Mouse (Mus musculus) ES-E14 (cell line): ENCODE results near the gene Zfp831.

Experiments used
- CHD2 ChIP-seq: IDR thresholded peaks from 2 replicates; pipeline ENCODE4 v1.6.1; 2014; ENCODE audit warnings: mild to moderate bottlenecking, low read depth, low read length, inconsistent platforms
- HCFC1 ChIP-seq: IDR thresholded peaks from 2 replicates; pipeline ENCODE4 v1.6.1; 2012; ENCODE audit warnings: low read length, inconsistent platforms, borderline replicate concordance; ENCODE audit not compliant: insufficient read depth
- MAFK ChIP-seq: IDR thresholded peaks from 2 replicates; pipeline ENCODE4 v1.6.1; 2014; ENCODE audit warnings: mild to moderate bottlenecking, low read depth, low read length, inconsistent platforms; ENCODE audit not compliant: insufficient read depth
- ZC3H11A ChIP-seq: IDR thresholded peaks from 2 replicates; pipeline ENCODE4 v1.6.1; 2012; ENCODE audit warnings: low read depth, mild to moderate bottlenecking, inconsistent platforms, low read length, borderline replicate concordance
- ZNF384 ChIP-seq: IDR thresholded peaks from 2 replicates; pipeline ENCODE4 v1.6.1; 2012; ENCODE audit warnings: low read depth, low read length, inconsistent platforms

DNA sequence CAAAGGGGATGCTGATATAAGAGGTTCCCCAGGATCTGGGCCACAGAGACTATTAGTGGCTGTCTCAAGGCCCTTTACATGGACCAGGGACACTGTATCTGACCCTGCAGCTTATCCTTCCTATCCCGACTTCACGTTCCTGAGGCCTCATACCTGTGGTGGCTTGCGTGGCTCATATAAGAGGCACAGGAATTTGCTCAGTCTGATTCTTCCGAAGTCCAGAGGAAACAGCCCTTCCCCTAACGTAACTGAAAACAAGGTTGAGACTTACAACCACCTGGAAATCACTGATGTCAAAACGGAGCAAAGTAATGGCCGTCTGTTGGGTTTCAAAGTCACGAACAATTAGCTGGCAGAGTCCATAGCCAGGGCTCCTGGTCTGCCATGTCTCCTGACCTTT, 30.1 kb upstream of the Zfp831 start:
- TF ChIP-seq ZC3H11A (no peak), MAFK (no peak), HCFC1 (no peak), ZNF384 (no peak), CHD2 (no peak)
